Mouse (Mus musculus): ENCODE data around the gene Ankrd13a. TPM values are rescaled to one million over a fixed set of nuclear protein-coding genes. Genes with fewer than 3 reads are reported as not detected.

The Ankrd13a gene
- polyA plus RNA-seq, 1 experiment from 2014 or later, result 59.7 TPM

- Histone ChIP-seq H3K9ac (ENCODE audit: low read depth, low read length) (no peak overlapping the region), H3K4me1 (replicated peaks; ENCODE audit: control insufficient read depth, insufficient read depth, low read length) (no peaks in the 10 kb centered on the region), H3K27ac (ENCODE audit: low read depth, low read length) (no peak overlapping the region), H3K27me3 (replicated peaks; ENCODE audit: control insufficient read depth, insufficient read depth, low read length) (no peaks in the 10 kb centered on the region), H3K4me3 (ENCODE audit: low read depth, low read length) (no peak overlapping the region), H3K36me3 (ENCODE audit: control insufficient read depth, insufficient read depth) (peaks cover 83% of the 10 kb centered on the region), H3K4me2 (replicated peaks; ENCODE audit: low read depth) (no peak overlapping the region), H3K9me3 (ENCODE audit: control insufficient read depth) (no peaks in the 10 kb centered on the region)
- TF ChIP-seq CTCF (IDR thresholded peaks at IDR 0.05; ENCODE audit: low read depth), result no peak
- 86% methylated on average over 5 of the region's 5 CpGs for WGBS
- ATAC-seq, result no peak
Observed at GRCm38 (mm10) chr5:114745581-114745980, 28.9 kb upstream of the Ankrd13a start.

GRCm38 (mm10) chr5:114746886-114747285 is 27.6 kb upstream of the Ankrd13a start:
- Histone ChIP-seq H3K9me3 (ENCODE audit: control insufficient read depth) (no peaks in the 10 kb centered on the region), H3K9ac (ENCODE audit: low read depth, low read length) (no peak overlapping the region), H3K36me3 (ENCODE audit: control insufficient read depth, insufficient read depth) (peaks cover 90% of the 10 kb centered on the region), H3K27me3 (replicated peaks; ENCODE audit: control insufficient read depth, insufficient read depth, low read length) (no peaks in the 10 kb centered on the region), H3K4me2 (replicated peaks; ENCODE audit: low read depth) (no peak overlapping the region), H3K4me3 (ENCODE audit: low read depth, low read length) (no peak overlapping the region), H3K27ac (ENCODE audit: low read depth, low read length) (no peak overlapping the region), H3K4me1 (replicated peaks; ENCODE audit: control insufficient read depth, insufficient read depth, low read length) (no peaks in the 10 kb centered on the region)
- no peak for ATAC-seq
- TF ChIP-seq CTCF (IDR thresholded peaks at IDR 0.05; ENCODE audit: low read depth), result no peak
- 89% methylated on average over 4 of the region's 4 CpGs for WGBS

- H3K4me3 ChIP-seq (ENCODE audit: low read depth, low read length), result no peak overlapping the region
- WGBS, result 95% methylated on average over 5 of the region's 5 CpGs
- H3K4me2 ChIP-seq (replicated peaks; ENCODE audit: low read depth), result no peak overlapping the region
- H3K27ac ChIP-seq (ENCODE audit: low read depth, low read length), result no peak overlapping the region
- no peak overlapping the region for H3K9ac ChIP-seq (ENCODE audit: low read depth, low read length)
- H3K4me1 ChIP-seq (replicated peaks; ENCODE audit: control insufficient read depth, insufficient read depth, low read length), result no peaks in the 10 kb centered on the region
- no peaks in the 10 kb centered on the region for H3K9me3 ChIP-seq (ENCODE audit: control insufficient read depth)
- no peak for TF ChIP-seq CTCF (IDR thresholded peaks at IDR 0.05; ENCODE audit: low read depth)
- peaks cover 91% of the 10 kb centered on the region for H3K36me3 ChIP-seq (ENCODE audit: control insufficient read depth, insufficient read depth)
- ATAC-seq, result no peak
- H3K27me3 ChIP-seq (replicated peaks; ENCODE audit: control insufficient read depth, insufficient read depth, low read length), result no peaks in the 10 kb centered on the region
Observed at GRCm38 (mm10) chr5:114747521-114747920, 27.0 kb upstream of the Ankrd13a start.

- Histone ChIP-seq H3K4me2 (replicated peaks; ENCODE audit: low read depth) (no peak overlapping the region), H3K27me3 (replicated peaks; ENCODE audit: control insufficient read depth, insufficient read depth, low read length) (no peaks in the 10 kb centered on the region), H3K36me3 (ENCODE audit: control insufficient read depth, insufficient read depth) (peaks cover 87% of the 10 kb centered on the region), H3K4me1 (replicated peaks; ENCODE audit: control insufficient read depth, insufficient read depth, low read length) (no peaks in the 10 kb centered on the region), H3K27ac (ENCODE audit: low read depth, low read length) (no peak overlapping the region), H3K9me3 (ENCODE audit: control insufficient read depth) (no peaks in the 10 kb centered on the region), H3K4me3 (ENCODE audit: low read depth, low read length) (no peak overlapping the region), H3K9ac (ENCODE audit: low read depth, low read length) (no peak overlapping the region)
- WGBS, result 90% methylated on average over 10 of the region's 10 CpGs
- no peak for ATAC-seq
- no peak for TF ChIP-seq CTCF (IDR thresholded peaks at IDR 0.05; ENCODE audit: low read depth)
Observed at GRCm38 (mm10) chr5:114750325-114750724, 24.2 kb upstream of the Ankrd13a start.

- H3K4me3 ChIP-seq (ENCODE audit: low read depth, low read length), result no peak overlapping the region
- H3K4me1 ChIP-seq (replicated peaks; ENCODE audit: control insufficient read depth, insufficient read depth, low read length), result no peaks in the 10 kb centered on the region
- ATAC-seq, result no peak
- TF ChIP-seq CTCF (IDR thresholded peaks at IDR 0.05; ENCODE audit: low read depth), result no peak
- peaks cover 81% of the 10 kb centered on the region for H3K36me3 ChIP-seq (ENCODE audit: control insufficient read depth, insufficient read depth)
- no peaks in the 10 kb centered on the region for H3K27me3 ChIP-seq (replicated peaks; ENCODE audit: control insufficient read depth, insufficient read depth, low read length)
- H3K27ac ChIP-seq (ENCODE audit: low read depth, low read length), result no peak overlapping the region
- WGBS, result 89% methylated on average over 10 of the region's 10 CpGs
- H3K4me2 ChIP-seq (replicated peaks; ENCODE audit: low read depth), result no peak overlapping the region
- no peak overlapping the region for H3K9ac ChIP-seq (ENCODE audit: low read depth, low read length)
- H3K9me3 ChIP-seq (ENCODE audit: control insufficient read depth), result no peaks in the 10 kb centered on the region
Observed at GRCm38 (mm10) chr5:114752397-114752796, 22.1 kb upstream of the Ankrd13a start.

GRCm38 (mm10) chr5:114753384-114753783 is 21.1 kb upstream of the Ankrd13a start:
- Histone ChIP-seq H3K4me1 (replicated peaks; ENCODE audit: control insufficient read depth, insufficient read depth, low read length) (no peaks in the 10 kb centered on the region), H3K36me3 (ENCODE audit: control insufficient read depth, insufficient read depth) (peaks cover 79% of the 10 kb centered on the region), H3K27me3 (replicated peaks; ENCODE audit: control insufficient read depth, insufficient read depth, low read length) (no peaks in the 10 kb centered on the region), H3K4me3 (ENCODE audit: low read depth, low read length) (no peak overlapping the region), H3K9ac (ENCODE audit: low read depth, low read length) (no peak overlapping the region), H3K27ac (ENCODE audit: low read depth, low read length) (no peak overlapping the region), H3K4me2 (replicated peaks; ENCODE audit: low read depth) (no peak overlapping the region), H3K9me3 (ENCODE audit: control insufficient read depth) (no peaks in the 10 kb centered on the region)
- 91% methylated on average over 12 of the region's 12 CpGs for WGBS
- no peak for TF ChIP-seq CTCF (IDR thresholded peaks at IDR 0.05; ENCODE audit: low read depth)
- ATAC-seq, result no peak

- H3K27me3 ChIP-seq (replicated peaks; ENCODE audit: control insufficient read depth, insufficient read depth, low read length), result no peaks in the 10 kb centered on the region
- TF ChIP-seq CTCF (IDR thresholded peaks at IDR 0.05; ENCODE audit: low read depth), result no peak
- no peak overlapping the region for H3K4me3 ChIP-seq (ENCODE audit: low read depth, low read length)
- H3K9me3 ChIP-seq (ENCODE audit: control insufficient read depth), result no peaks in the 10 kb centered on the region
- H3K4me1 ChIP-seq (replicated peaks; ENCODE audit: control insufficient read depth, insufficient read depth, low read length), result no peaks in the 10 kb centered on the region
- H3K9ac ChIP-seq (ENCODE audit: low read depth, low read length), result no peak overlapping the region
- H3K4me2 ChIP-seq (replicated peaks; ENCODE audit: low read depth), result no peak overlapping the region
- H3K36me3 ChIP-seq (ENCODE audit: control insufficient read depth, insufficient read depth), result peaks cover 74% of the 10 kb centered on the region
- ATAC-seq, result no peak
- WGBS, result 87% methylated on average over 5 of the region's 5 CpGs
- no peak overlapping the region for H3K27ac ChIP-seq (ENCODE audit: low read depth, low read length)
Observed at GRCm38 (mm10) chr5:114759536-114760090, 14.9 kb upstream of the Ankrd13a start.

Data from intestine, postnatal 0 days (tissue).